Mouse (Mus musculus) skeletal muscle tissue, adult 2 months (tissue): ENCODE results near the gene Olfr1143.

ENCODE experiments used
- DNase-seq: peaks from one replicate; pipeline ENCODE4 v3.0.0-alpha.2; 2012; ENCODE audit warnings: low read depth, low spot score

The Olfr1143 gene

GRCm38 (mm10) chr2:87800292-87800691 lies at the start of gene Olfr1143:
Gene Olfr1143 (plus strand): TSS chr2:87800592.
- DNase-seq: no peak

GRCm38 (mm10) chr2:87753891-87754290 lies 46.5 kb upstream of the Olfr1143 start, which contains the start of gene Olfr1141:
Gene Olfr1141 (minus strand): TSS chr2:87753991.
- DNase-seq: no peak

- no peak for DNase-seq
Measured at GRCm38 (mm10) chr2:87776143-87776542, 24.2 kb upstream of the Olfr1143 start.

GRCm38 (mm10) chr2:87779183-87779582 lies 21.2 kb upstream of the Olfr1143 start, which contains the start of gene Olfr152:
Gene Olfr152 (plus strand): TSS chr2:87779483.
- no peak for DNase-seq

- DNase-seq: no peak
Measured at GRCm38 (mm10) chr2:87809522-87809921, 9.1 kb downstream of the Olfr1143 start, which contains the start of gene Olfr1145. Gene Olfr1145 (plus strand): TSS chr2:87809822.

- no peak for DNase-seq
Measured at GRCm38 (mm10) chr2:87830233-87830632, 29.8 kb downstream of the Olfr1143 start, which contains the start of gene Olfr1148. Gene Olfr1148 (plus strand): TSS chr2:87830533.

GRCm38 (mm10) chr2:87843693-87844092 lies 43.3 kb downstream of the Olfr1143 start, which contains the start of gene Olfr1150-ps1:
Gene Olfr1150-ps1 (plus strand): TSS chr2:87843993.
- no peak for DNase-seq
